Mouse (Mus musculus) gastrocnemius, adult 2 months (tissue): ENCODE measurements around the gene Tctex1d1. TPM values are rescaled to one million over a fixed set of nuclear protein-coding genes. Genes with fewer than 3 reads are reported as not detected.
A peak's percentile ranks its signal among the peaks of the same experiment; 100 is the strongest.

Experiments
- DNase-seq: peaks from one replicate; pipeline ENCODE4 v3.0.0; 2022
- H3K27ac ChIP-seq: fragments of 200-600 bp; 2 replicates; pipeline ENCODE4 v1.8.1; 2022; ENCODE audit warnings: mild to moderate bottlenecking
- H3K4me3 ChIP-seq: fragments of 200-600 bp; 2 replicates; pipeline ENCODE4 v1.8.1; 2022; ENCODE audit warnings: mild to moderate bottlenecking, moderate library complexity
- CTCF ChIP-seq: fragments of 200-600 bp; IDR thresholded peaks from 2 replicates; pipeline ENCODE4 v1.8.1; 2022; ENCODE audit warnings: antibody characterized with exemption, mild to moderate bottlenecking, moderate library complexity
- intact Hi-C: fragments of 180-260 bp; cut with DNase I; formaldehyde crosslinking; loops from one replicate; pipeline ENCODE4 v1.15.1; 2025
- total RNA-seq, 2 experiments: library from RNA; stranded (reverse); gene quantifications; 2 replicates each; pipeline ENCODE4 v1.2.3; 2021

Gene Tctex1d1
- total RNA-seq, 2 experiments from 2014 or later = not detected

DNA sequence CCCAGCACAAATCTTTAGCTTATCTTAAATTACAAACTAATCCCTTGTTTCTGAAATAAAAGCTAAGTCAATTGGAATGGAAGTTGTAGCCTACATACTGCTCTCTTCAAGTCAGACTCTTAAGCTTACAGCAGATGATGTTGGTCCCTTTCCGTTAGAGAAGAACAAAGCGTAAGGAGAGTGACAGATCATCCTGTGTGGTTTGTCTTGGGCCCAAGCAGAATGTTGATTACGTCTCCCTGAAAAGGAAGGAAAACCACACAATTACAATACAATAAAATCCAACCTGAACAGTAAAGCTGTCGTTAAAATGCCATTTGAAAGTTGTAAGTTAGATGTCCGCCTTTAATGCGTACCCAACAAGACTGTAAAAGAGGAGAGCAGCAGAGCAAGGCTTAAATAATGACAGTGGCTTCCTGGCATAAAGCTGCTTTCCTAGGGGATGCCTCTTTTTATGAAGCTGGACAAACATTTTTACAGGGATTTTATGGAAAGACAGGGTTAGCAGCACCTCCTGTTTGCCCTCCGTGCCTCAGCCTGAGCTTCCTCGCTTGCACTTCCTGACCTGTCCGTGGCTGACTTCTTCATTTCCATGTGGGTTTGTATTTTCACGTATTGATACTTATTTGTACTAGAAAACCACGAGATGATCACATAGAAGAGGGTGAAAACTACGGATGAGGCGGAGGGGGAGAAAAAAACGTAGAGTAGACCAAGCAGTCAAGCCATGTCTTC lies 60.9 kb downstream of the Tctex1d1 start:
- intact Hi-C loops = no loop called here
- H3K27ac ChIP-seq = no peak overlapping the region
- no peak overlapping the region for H3K4me3 ChIP-seq
- TF ChIP-seq CTCF = no peak
- DNase-seq = no peak

DNA sequence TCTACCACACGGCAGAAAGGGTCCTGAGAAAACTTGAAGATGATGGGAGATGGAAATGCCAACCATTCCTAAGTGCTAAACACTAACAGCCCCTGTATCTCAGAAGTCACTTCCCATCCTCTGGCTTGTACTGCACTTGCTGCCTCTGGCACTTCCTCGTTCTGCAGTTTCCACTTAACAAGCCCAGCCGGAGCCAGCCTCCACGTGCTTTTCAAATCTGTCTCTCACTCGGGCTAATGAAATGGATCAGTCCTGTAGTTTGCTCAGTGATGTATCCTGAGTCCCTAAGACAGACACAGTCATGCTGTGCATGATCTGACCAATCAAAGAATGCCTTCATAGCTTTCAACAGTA lies 61.4 kb downstream of the Tctex1d1 start:
- intact Hi-C loops = no loop called here
- H3K4me3 ChIP-seq = no peak overlapping the region
- TF ChIP-seq CTCF = no peak
- no peak overlapping the region for H3K27ac ChIP-seq
- no peak for DNase-seq

DNA sequence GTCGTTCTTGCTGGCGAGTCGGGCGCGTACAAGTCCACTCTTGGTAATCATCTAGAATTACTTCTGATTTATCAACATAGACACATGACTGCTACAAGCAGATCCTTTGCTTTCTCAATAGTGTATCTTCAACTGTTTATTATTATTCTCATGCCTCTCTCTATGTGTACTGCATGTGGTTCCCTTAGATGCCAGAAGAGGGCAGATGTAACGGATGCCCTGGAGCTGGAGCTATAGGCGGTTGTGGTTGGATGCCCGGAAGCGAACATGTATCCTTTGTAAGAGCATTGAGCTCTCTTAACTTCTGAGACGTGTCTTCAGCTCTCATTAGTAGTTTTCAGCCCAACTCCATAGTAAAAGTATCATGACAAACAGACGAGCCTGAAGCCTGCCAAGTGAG lies 64.6 kb downstream of the Tctex1d1 start:
- intact Hi-C loops = no loop called here
- Histone ChIP-seq H3K27ac (no peak overlapping the region), H3K4me3 (no peak overlapping the region)
- TF ChIP-seq CTCF = peak; percentile 6; the same call in 1 of the 2 replicates
- no peak for DNase-seq

DNA sequence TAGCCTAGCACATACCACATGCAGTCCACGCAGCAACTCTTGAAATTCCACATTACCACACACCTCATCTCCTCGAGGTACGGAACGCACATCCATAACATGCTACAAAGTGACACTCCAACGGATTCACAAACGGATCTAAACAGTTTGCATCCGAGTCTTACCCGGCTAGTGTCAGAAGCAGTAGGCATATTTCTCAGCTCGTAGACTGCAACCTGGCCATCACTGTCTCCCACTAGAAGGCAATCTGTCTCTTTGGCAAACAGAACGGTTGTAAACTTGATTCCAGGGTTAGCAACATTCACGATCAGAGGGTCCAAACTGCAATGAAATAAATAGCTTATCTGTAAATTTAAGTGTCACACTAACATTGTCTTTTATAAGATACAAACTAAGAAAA lies 69.6 kb downstream of the Tctex1d1 start:
- TF ChIP-seq CTCF = no peak
- DNase-seq = no peak
- no peak overlapping the region for H3K4me3 ChIP-seq
- no peak overlapping the region for H3K27ac ChIP-seq
- intact Hi-C loops = no loop called here

Other genes with a start within 250 kb of the Tctex1d1 start
- 1 to 10 TPM; 1.8 to 2.4 TPM for gene Sgip1, start 237.3 kb upstream of the Tctex1d1 start, total RNA-seq
- gene Insl5, start 48.2 kb downstream of the Tctex1d1 start, total RNA-seq = not detected
- gene Mier1, start 135.8 kb downstream of the Tctex1d1 start, total RNA-seq = 10 to 100 TPM; 20.0 to 21.4 TPM
- gene Wdr78, start 135.9 kb downstream of the Tctex1d1 start, total RNA-seq = under 1 TPM; 0.36 to 0.56 TPM
- 1 to 10 TPM; 4.6 to 6.3 TPM for gene Slc35d1, start 236.6 kb downstream of the Tctex1d1 start, total RNA-seq